Mouse (Mus musculus): Measurements from ENCODE around the gene Mycbp.

GRCm38 (mm10) chr4:123911503-123911902 is 6.9 kb downstream of the Mycbp start:
- no peak for TF ChIP-seq CHD1 (IDR thresholded peaks at IDR 0.05; ENCODE audit: low read depth, low read length)
- TF ChIP-seq POLR2A (IDR thresholded peaks at IDR 0.05; ENCODE audit: control insufficient read depth in 1 of 2, insufficient read depth in 1 of 2, low read depth in 1 of 2, low read length in 2 of 2, poor library complexity in 1 of 2) = no peak
